ENCODE assay signal across 7 mouse cellular contexts in the genomic region with DNA sequence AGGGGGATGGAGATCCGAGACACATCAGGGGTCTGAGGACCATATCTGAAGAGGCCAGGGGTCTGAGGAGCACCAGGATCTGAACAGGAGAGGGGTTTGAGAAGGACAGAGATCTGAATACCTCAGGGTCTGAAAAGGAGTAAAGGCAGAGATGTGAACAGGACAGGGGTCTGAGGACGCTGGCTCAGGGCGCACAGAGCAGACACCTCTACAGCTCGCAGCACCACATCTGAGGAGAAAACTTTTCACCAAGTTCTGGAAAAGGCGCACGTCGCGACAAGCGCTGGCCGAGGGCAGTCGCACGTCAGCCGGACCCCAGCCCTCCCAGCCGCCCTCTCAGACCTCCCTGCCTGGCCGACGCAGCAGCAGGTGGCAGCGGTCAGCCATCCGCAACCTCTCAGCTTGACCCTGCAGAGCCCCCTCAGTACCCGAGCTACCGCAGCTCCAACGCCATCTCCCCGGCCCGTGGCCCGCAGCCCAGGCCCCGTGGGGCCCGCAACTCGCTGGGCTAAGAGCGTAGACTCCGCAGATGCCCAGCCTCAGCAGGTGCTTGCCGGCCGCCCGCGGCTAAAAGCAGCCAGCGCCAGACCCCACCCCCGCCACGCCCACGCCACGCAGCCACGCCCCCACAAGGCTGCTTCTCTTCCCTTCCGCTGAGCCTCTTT. TPM values are rescaled to one million over a fixed set of nuclear protein-coding genes. Genes with fewer than 3 reads are reported as not detected.
A peak's percentile ranks its signal among the peaks of the same experiment; 100 is the strongest.
DNase-seq lines count a peak whose midpoint lies in the region; ATAC-seq and TF ChIP-seq lines count a peak whose summit lies in the region.

No protein-coding gene starts in this region.

- H3K4me1 ChIP-seq in lung, embryonic 16.5 days (replicated peaks; ENCODE audit: control insufficient read depth, insufficient read depth, low read length): peaks cover 7% of the 10 kb centered on the region
- H3K4me1 ChIP-seq in forebrain, embryonic 10.5 days: peaks cover 28% of the 10 kb centered on the region
- H3K4me1 ChIP-seq in limb, embryonic 11.5 days (ENCODE audit: control insufficient read depth, insufficient read depth, low read length): peaks cover 7% of the 10 kb centered on the region; the same call in 1 of the 2 replicates
- peaks cover 22% of the 10 kb centered on the region for H3K4me1 ChIP-seq in small intestine, adult 2 months (ENCODE audit: control insufficient read depth, insufficient read depth, insufficient read length, low read length)

- no peak for TF ChIP-seq CTCF in small intestine, adult 2 months (IDR thresholded peaks at IDR 0.05; ENCODE audit: extremely low read depth, insufficient read length, insufficient replicate concordance, low read depth, low read length)

- no peak for ATAC-seq in lung, embryonic 16.5 days (ENCODE audit: low read depth)
- ATAC-seq in limb, embryonic 11.5 days (ENCODE audit: insufficient number of reproducible peaks, low FRiP score, low TSS enrichment, low read depth): no peak

- WGBS in lung, embryonic 16.5 days: 1% methylated on average over 40 of the region's 40 CpGs
- WGBS in forebrain, embryonic 10.5 days: 2% methylated on average over 40 of the region's 40 CpGs
- 1% methylated on average over 40 of the region's 40 CpGs for WGBS in limb, embryonic 11.5 days
- WGBS in small intestine, adult 2 months: 2% methylated on average over 40 of the region's 40 CpGs

- H3K4me3 ChIP-seq in lung, embryonic 16.5 days (ENCODE audit: low read length): peak overlapping the region; percentile 80
- H3K4me3 ChIP-seq in forebrain, embryonic 10.5 days: peak overlapping the region; percentile 78
- H3K4me3 ChIP-seq in limb, embryonic 11.5 days (ENCODE audit: low read depth, low read length): peak overlapping the region; percentile 71
- peak overlapping the region; percentile 74 for H3K4me3 ChIP-seq in small intestine, adult 2 months (ENCODE audit: low read depth, low read length)

- DNase-seq in lung, postnatal 14 days: no peak
- DNase-seq in forebrain, embryonic 10.5 days (ENCODE audit: extremely low spot score, low spot score): no peak
- peak; percentile 34 for DNase-seq in limb, embryonic 11.5 days (ENCODE audit: low spot score)
- DNase-seq in gastrocnemius, adult 8-10 months (ENCODE audit: low spot score in 2 of 2): no peak
- no peak for DNase-seq in gastrocnemius, postnatal 14 days

- H3K4me2 ChIP-seq in lung, embryonic 16.5 days (ENCODE audit: low read depth, low read length): peak overlapping the region; percentile 90
- H3K4me2 ChIP-seq in limb, embryonic 11.5 days (ENCODE audit: low read depth, severe bottlenecking): peak overlapping the region; percentile 86

- H3K27ac ChIP-seq in lung, embryonic 16.5 days (ENCODE audit: low read length): no peak overlapping the region
- peak overlapping the region; percentile 93 for H3K27ac ChIP-seq in forebrain, embryonic 10.5 days
- H3K27ac ChIP-seq in limb, embryonic 11.5 days (replicated peaks; ENCODE audit: low read depth, low read length): no peak overlapping the region
- H3K27ac ChIP-seq in small intestine, adult 2 months (ENCODE audit: insufficient read depth, low read depth, low read length): 0 out of 2 replicates have a peak overlapping the region, but pooled peaks have one; percentile 5

- intact Hi-C loops in gastrocnemius, postnatal 14 days (cut with DNase I; ENCODE audit: low total_unique reads): loop anchor here (10.0 kb wide), 1 partner anchor 97 kb away; a partner anchor contains a TSS

- no peaks in the 10 kb centered on the region for H3K27me3 ChIP-seq in lung, embryonic 16.5 days (ENCODE audit: control insufficient read depth, insufficient read depth, low read depth, low read length)
- H3K27me3 ChIP-seq in forebrain, embryonic 10.5 days (ENCODE audit: poor library complexity, severe bottlenecking): peaks cover 6% of the 10 kb centered on the region
- no peaks in the 10 kb centered on the region; the same call in 1 of the 2 replicates for H3K27me3 ChIP-seq in limb, embryonic 11.5 days (ENCODE audit: control insufficient read depth, insufficient read depth, low read length)
- H3K27me3 ChIP-seq in small intestine, adult 2 months (ENCODE audit: control insufficient read depth, insufficient read depth, low read length): no peaks in the 10 kb centered on the region

- peak overlapping the region; percentile 71 for H3K9ac ChIP-seq in lung, embryonic 16.5 days (ENCODE audit: low read length)
- H3K9ac ChIP-seq in limb, embryonic 11.5 days (ENCODE audit: low read length): peak overlapping the region; percentile 52

- peak; percentile 67; the same call in 1 of the 2 replicates for TF ChIP-seq POLR2A in small intestine, adult 2 months (IDR thresholded peaks at IDR 0.05; ENCODE audit: low read depth, low read length)

- no peaks in the 10 kb centered on the region for H3K9me3 ChIP-seq in lung, embryonic 16.5 days (ENCODE audit: control insufficient read depth, low read length)
- H3K9me3 ChIP-seq in forebrain, embryonic 10.5 days: no peaks in the 10 kb centered on the region
- H3K9me3 ChIP-seq in limb, embryonic 11.5 days (ENCODE audit: control insufficient read depth, low read length): no peaks in the 10 kb centered on the region

- H3K36me3 ChIP-seq in lung, embryonic 16.5 days (ENCODE audit: control insufficient read depth, insufficient read depth, low read length): no peaks in the 10 kb centered on the region
- H3K36me3 ChIP-seq in forebrain, embryonic 10.5 days (replicated peaks): no peaks in the 10 kb centered on the region
- H3K36me3 ChIP-seq in limb, embryonic 11.5 days (ENCODE audit: control insufficient read depth, insufficient read depth, low read length): no peaks in the 10 kb centered on the region
- 0 out of 2 replicates have a peak, but pooled peaks cover 2% of the 10 kb centered on the region for H3K36me3 ChIP-seq in small intestine, adult 2 months (ENCODE audit: control insufficient read depth, insufficient read depth, low read length)

RNA-seq across cellular contexts. Expression of a gene that starts 11.7 kb away (rescaled TPM):
- 25.2 and 25.9 TPM in 2 replicates for polyA plus RNA-seq in lung, embryonic 16.5 days (2015; fragmentation: Nextera tagmentation; extraction: Ambion mirVana)
- 36.7 and 38.9 TPM in 2 replicates for polyA plus RNA-seq in forebrain, embryonic 10.5 days (2016; fragmentation: Nextera tagmentation; extraction: Ambion mirVana)
- 37.7 and 40.3 TPM in 2 replicates for polyA plus RNA-seq in limb, embryonic 11.5 days (2014; fragmentation: Nextera tagmentation; extraction: Ambion mirVana)
- polyA plus RNA-seq in small intestine, adult 2 months (2012; rRNA removed): 21.1 and 21.7 TPM in 2 replicates
- total RNA-seq in gastrocnemius, adult 8-10 months (2022): 10 to 100 TPM; 13.9 to 15.2 (median 15.1) TPM
- 10 to 100 TPM; 13.9 to 14.6 TPM for total RNA-seq in gastrocnemius, postnatal 14 days (2021)

Comparison
In these comparisons a context has a peak if more than half of its experiments do, and no peak if none do; other contexts are left out.
1. H3K27ac ChIP-seq: peak in forebrain, embryonic 10.5 days (single experiment) and small intestine, adult 2 months (single experiment); none in lung, embryonic 16.5 days (single experiment) and limb, embryonic 11.5 days (single experiment).
2. Peak in every context shown above with its lines, with median percentiles within 50 percentile points of each other: H3K4me3 ChIP-seq.